8 mouse cellular contexts compared by ENCODE assay signal in the genomic region with DNA sequence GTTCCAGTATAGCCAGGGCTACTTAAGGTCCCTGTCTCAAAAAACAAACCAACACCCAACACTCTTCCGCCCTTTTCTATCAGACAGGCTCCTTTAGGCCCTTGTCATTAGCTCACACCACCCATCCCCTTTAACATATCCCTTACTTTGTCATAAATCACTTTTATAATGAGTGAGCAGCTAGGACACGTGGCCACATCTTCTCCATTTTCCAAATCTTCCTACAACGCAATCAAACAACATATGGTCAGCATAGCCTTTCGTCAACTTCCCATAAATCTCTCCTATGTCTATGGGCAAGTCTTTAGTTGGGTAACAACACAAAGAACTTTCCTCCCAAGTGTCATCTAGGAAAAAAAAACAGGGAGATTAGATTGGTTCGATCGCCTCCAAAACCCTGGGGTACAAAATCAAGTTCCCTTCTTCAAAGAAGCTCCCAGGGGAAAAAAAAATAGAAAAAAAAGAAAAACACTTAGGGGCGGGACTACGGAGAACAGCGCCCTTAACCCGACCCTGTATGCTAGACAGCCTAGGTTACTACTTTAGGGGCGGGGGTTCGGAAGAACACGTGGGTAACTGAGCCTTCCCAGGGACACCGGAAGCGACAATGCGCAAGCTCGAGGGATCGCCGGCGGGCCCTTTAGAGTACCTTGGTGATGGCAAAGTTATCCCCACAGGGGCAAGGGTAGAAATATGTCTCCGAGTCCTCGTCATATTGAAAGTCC. TPM values are rescaled to one million over a fixed set of nuclear protein-coding genes. Genes with fewer than 3 reads are reported as not detected.
DNase-seq lines count a peak whose midpoint lies in the region; ATAC-seq and TF ChIP-seq lines count a peak whose summit lies in the region.

A gene (plus strand): TSS at position 614 of the 725 bp plus-strand sequence.

- intact Hi-C loops in heart, postnatal 10 days (cut with DNase I) = loop anchor here (5.0 kb wide), 1 partner anchor 443 kb away; a partner anchor contains a TSS

- TF ChIP-seq POLR2A in embryonic fibroblast, embryonic 13.5 days (IDR thresholded peaks at IDR 0.05; ENCODE audit: low read depth, low read length) = no peak

- 2% methylated on average over 22 of the region's 22 CpGs for WGBS in limb, embryonic 10.5 days
- 4% methylated on average over 22 of the region's 22 CpGs for WGBS in midbrain, embryonic 16.5 days

- H3K4me2 ChIP-seq in midbrain, embryonic 16.5 days (ENCODE audit: low read length) = peak within 1 kb of the TSS; percentile 91

- in situ Hi-C loops in Patski (cut with MboI; ENCODE audit: low pct_unique_long_range_greater_than_20kb) = loop anchor here (5.0 kb wide), 1 partner anchor 428 kb away; no protein-coding TSS in a partner anchor

- POLR2A ChIA-PET in Patski (lab: Charles Lee) = interaction anchor here (0.5 to 0.6 kb wide), 2 partner anchors 21 to 39 kb away, joined by 3 read pairs; no protein-coding TSS in a partner anchor

- CTCF ChIA-PET in Patski (lab: Charles Lee) = interaction anchor here (0.7 to 1.3 kb wide), 2 partner anchors 9 to 107 kb away, joined by 3 read pairs; no protein-coding TSS in a partner anchor

- TF ChIP-seq CTCF in layer of hippocampus, adult 2 months (conservative IDR thresholded peaks at IDR 0.05) = no peak
- no peak for TF ChIP-seq CTCF in Patski (IDR thresholded peaks at IDR 0.05)
- TF ChIP-seq CTCF in embryonic fibroblast, embryonic 13.5 days (IDR thresholded peaks at IDR 0.05; ENCODE audit: borderline replicate concordance, insufficient read depth, low read length) = no peak

- H3K4me3 ChIP-seq in layer of hippocampus, adult 2 months = peak within 1 kb of the TSS; percentile 71
- peak within 1 kb of the TSS; percentile 87 for H3K4me3 ChIP-seq in embryonic fibroblast, embryonic 13.5 days (ENCODE audit: insufficient read depth, low read length)
- peak within 1 kb of the TSS; percentile 63 for H3K4me3 ChIP-seq in limb, embryonic 10.5 days
- peak within 1 kb of the TSS; percentile 60 for H3K4me3 ChIP-seq in midbrain, embryonic 16.5 days (ENCODE audit: low read depth, low read length)

- peak; percentile 78 for ATAC-seq in Patski
- ATAC-seq in midbrain, embryonic 16.5 days = peak; percentile 97

- no peaks in the 10 kb centered on the region for H3K27me3 ChIP-seq in Patski
- H3K27me3 ChIP-seq in limb, embryonic 10.5 days (ENCODE audit: low read depth, poor library complexity, severe bottlenecking) = no peaks in the 10 kb centered on the region
- no peaks in the 10 kb centered on the region for H3K27me3 ChIP-seq in midbrain, embryonic 16.5 days (ENCODE audit: control insufficient read depth, insufficient read depth, low read depth, low read length)

- DNase-seq in layer of hippocampus, adult 2 months (ENCODE audit: low spot score in 2 of 2) = no peak
- no peak for DNase-seq in layer of hippocampus, adult 11-12 months (ENCODE audit: low spot score)
- DNase-seq in Patski (ENCODE audit: low read depth, low spot score) = no peak
- DNase-seq in heart, postnatal 10 days = peak in 1 of 2 experiments; percentile 24
- no peak for DNase-seq in limb, embryonic 10.5 days (ENCODE audit: low spot score)
- DNase-seq in cerebellum, postnatal 10 days = no peak

- no peaks in the 10 kb centered on the region for H3K9me3 ChIP-seq in limb, embryonic 10.5 days (replicated peaks)
- no peaks in the 10 kb centered on the region for H3K9me3 ChIP-seq in midbrain, embryonic 16.5 days (replicated peaks; ENCODE audit: control insufficient read depth, low read length, poor library complexity, severe bottlenecking)

- H3K4me1 ChIP-seq in embryonic fibroblast, embryonic 13.5 days (ENCODE audit: control insufficient read depth, insufficient read depth, low read length) = 0 out of 2 replicates have a peak, but pooled peaks cover 2% of the 10 kb centered on the region
- peaks cover 23% of the 10 kb centered on the region for H3K4me1 ChIP-seq in limb, embryonic 10.5 days
- peaks cover 18% of the 10 kb centered on the region for H3K4me1 ChIP-seq in midbrain, embryonic 16.5 days (ENCODE audit: control insufficient read depth, insufficient read depth, low read length)

- peaks cover 29% of the 10 kb centered on the region for H3K36me3 ChIP-seq in limb, embryonic 10.5 days
- H3K36me3 ChIP-seq in midbrain, embryonic 16.5 days (ENCODE audit: control insufficient read depth, insufficient read depth, low read length) = peaks cover 18% of the 10 kb centered on the region

- H3K27ac ChIP-seq in layer of hippocampus, adult 2 months = peak within 1 kb of the TSS; percentile 98
- H3K27ac ChIP-seq in embryonic fibroblast, embryonic 13.5 days (ENCODE audit: insufficient read depth, low read length) = peak within 1 kb of the TSS; percentile 85
- H3K27ac ChIP-seq in limb, embryonic 10.5 days = peak within 1 kb of the TSS; percentile 85
- H3K27ac ChIP-seq in midbrain, embryonic 16.5 days (ENCODE audit: low read length) = peak within 1 kb of the TSS; percentile 89

- peak within 1 kb of the TSS; percentile 76 for H3K9ac ChIP-seq in midbrain, embryonic 16.5 days (ENCODE audit: low read depth, low read length)

RNA-seq across cellular contexts. Expression of the gene that starts here (rescaled TPM):
- 10 to 100 TPM; 11.5 to 16.4 TPM for total RNA-seq in layer of hippocampus, adult 2 months (2021)
- 57.1 TPM for polyA plus RNA-seq in Patski (2021)
- polyA plus RNA-seq in embryonic fibroblast, embryonic 13.5 days (2011; ENCODE audit: insufficient read length, low read depth, missing spikeins) = 13.7 and 16.3 TPM in 2 replicates
- total RNA-seq in heart, postnatal 10 days (2021) = 10 to 100 TPM; 45.1 to 49.3 TPM
- 14.2 and 17.4 TPM in 2 replicates for polyA plus RNA-seq in limb, embryonic 10.5 days (2016; fragmentation: Nextera tagmentation; extraction: Ambion mirVana)
- 18.6 and 19.9 TPM in 2 replicates for polyA plus RNA-seq in midbrain, embryonic 16.5 days (2015; fragmentation: Nextera tagmentation; extraction: Ambion mirVana)
